In genomic region chr11:89985200-89986187, GRCm38 (mm10) we compare ENCODE assay signal across 18 mouse cellular contexts. TPM values are rescaled to one million over a fixed set of nuclear protein-coding genes. Genes with fewer than 3 reads are reported as not detected.
DNase-seq lines count a peak whose midpoint lies in the region; ATAC-seq and TF ChIP-seq lines count a peak whose summit lies in the region.
"Had no signal": no experiment of that assay in that cellular context is flagged by ENCODE, and none has a peak within 500 bp of the region (broad histone marks: within the 10 kb centered on the region; RNA-seq: fewer than 3 reads in every experiment).

No protein-coding gene starts in this region.

- no peaks in the 10 kb centered on the region for H3K36me3 ChIP-seq in heart, adult 2 months (ENCODE audit: control insufficient read depth, insufficient read depth, low read length)
- H3K36me3 ChIP-seq in midbrain, embryonic 11.5 days (ENCODE audit: control insufficient read depth, insufficient read depth, low read length), result no peaks in the 10 kb centered on the region
- H3K36me3 ChIP-seq in midbrain, embryonic 15.5 days (replicated peaks), result no peaks in the 10 kb centered on the region
- H3K36me3 ChIP-seq: embryonic facial prominence, embryonic 15.5 days; hindbrain, embryonic 12.5 days; intestine, embryonic 15.5 days; liver, embryonic 15.5 days had no signal

- 79% methylated on average over 10 of the region's 10 CpGs for WGBS in heart, adult 2 months
- WGBS in midbrain, embryonic 11.5 days, result 41% methylated on average over 10 of the region's 10 CpGs
- WGBS in midbrain, embryonic 15.5 days, result 32% methylated on average over 10 of the region's 10 CpGs

- no peak for TF ChIP-seq POLR2A in heart, adult 2 months (IDR thresholded peaks at IDR 0.05; ENCODE audit: insufficient read depth, low read depth, low read length)

- H3K27me3 ChIP-seq in heart, adult 2 months (ENCODE audit: control insufficient read depth, insufficient read depth, low read length), result no peaks in the 10 kb centered on the region
- H3K27me3 ChIP-seq in midbrain, embryonic 11.5 days (ENCODE audit: control insufficient read depth, insufficient read depth, low read length), result no peaks in the 10 kb centered on the region
- no peaks in the 10 kb centered on the region for H3K27me3 ChIP-seq in midbrain, embryonic 15.5 days (replicated peaks)
- H3K27me3 ChIP-seq: embryonic facial prominence, embryonic 15.5 days; hindbrain, embryonic 12.5 days; intestine, embryonic 15.5 days; liver, embryonic 15.5 days had no signal

- H3K79me2 ChIP-seq in heart, adult 2 months (replicated peaks; ENCODE audit: control insufficient read depth, insufficient read depth, low read length), result no peaks in the 10 kb centered on the region

- no peaks in the 10 kb centered on the region; the same call in none of the 2 replicates for H3K4me1 ChIP-seq in heart, adult 2 months (ENCODE audit: control insufficient read depth, insufficient read depth, low read length)
- H3K4me1 ChIP-seq in midbrain, embryonic 11.5 days (ENCODE audit: control insufficient read depth, insufficient read depth, low read length), result no peaks in the 10 kb centered on the region
- no peaks in the 10 kb centered on the region for H3K4me1 ChIP-seq in midbrain, embryonic 15.5 days
- H3K4me1 ChIP-seq: intestine, embryonic 15.5 days; liver, embryonic 15.5 days had no signal

- no peak for TF ChIP-seq CTCF in heart, adult 2 months (IDR thresholded peaks at IDR 0.05)

- no peak overlapping the region for H3K4me3 ChIP-seq in heart, adult 2 months
- H3K4me3 ChIP-seq in midbrain, embryonic 11.5 days (ENCODE audit: low read depth, low read length), result no peak overlapping the region
- no peak overlapping the region for H3K4me3 ChIP-seq in midbrain, embryonic 15.5 days
- H3K4me3 ChIP-seq: embryonic facial prominence, embryonic 15.5 days; hindbrain, embryonic 12.5 days; intestine, embryonic 15.5 days; liver, embryonic 15.5 days had no signal

- H3K9me3 ChIP-seq in midbrain, embryonic 11.5 days (ENCODE audit: control insufficient read depth, low read length), result no peaks in the 10 kb centered on the region
- H3K9me3 ChIP-seq in midbrain, embryonic 15.5 days, result no peaks in the 10 kb centered on the region
- H3K9me3 ChIP-seq: embryonic facial prominence, embryonic 15.5 days; hindbrain, embryonic 12.5 days; intestine, embryonic 15.5 days; liver, embryonic 15.5 days had no signal

- 0 out of 2 replicates have a peak, but pooled peaks have one; percentile 31 for ATAC-seq in midbrain, embryonic 11.5 days (ENCODE audit: low FRiP score)
- no peak for ATAC-seq in midbrain, embryonic 15.5 days (replicated peaks)
- ATAC-seq in granulocyte monocyte progenitor cell, adult 5-6 weeks (replicated peaks; ENCODE audit: poor library complexity, severe bottlenecking), result peak; percentile 78
- ATAC-seq in activated CD4-positive, CD25-positive, alpha-beta regulatory T cell, adult 4 months, result no peak
- ATAC-seq: intestine, embryonic 15.5 days had no signal

- H3K9ac ChIP-seq in heart, adult 2 months (ENCODE audit: low read depth, low read length), result no peak overlapping the region
- H3K9ac ChIP-seq in midbrain, embryonic 11.5 days (ENCODE audit: low read length), result no peak overlapping the region
- H3K9ac ChIP-seq in midbrain, embryonic 15.5 days, result no peak overlapping the region
- H3K9ac ChIP-seq: embryonic facial prominence, embryonic 15.5 days; hindbrain, embryonic 12.5 days; intestine, embryonic 15.5 days; liver, embryonic 15.5 days had no signal

- H3K4me2 ChIP-seq in midbrain, embryonic 11.5 days, result no peak overlapping the region
- no peak overlapping the region for H3K4me2 ChIP-seq in midbrain, embryonic 15.5 days
- H3K4me2 ChIP-seq: embryonic facial prominence, embryonic 15.5 days; hindbrain, embryonic 12.5 days; intestine, embryonic 15.5 days; liver, embryonic 15.5 days had no signal

- no peak for TF ChIP-seq EP300 in heart, adult 2 months (IDR thresholded peaks at IDR 0.05; ENCODE audit: insufficient read depth, low read depth, low read length)

- peak; percentile 77 for DNase-seq in heart, adult 11 months
- no peak for DNase-seq in heart, adult 2 months
- DNase-seq in midbrain, embryonic 11.5 days (ENCODE audit: low spot score, missing footprints), result no peak
- no peak for DNase-seq in gastrocnemius, postnatal 10 days
- DNase-seq in thymus, postnatal 25 days, result no peak
- DNase-seq: cerebellum, adult 11 months; cerebellum, postnatal 36 days; gastrocnemius, postnatal 36 days; layer of hippocampus, postnatal 36 days; lung, postnatal 14 days; midbrain, embryonic 14.5 days had no signal

- H3K27ac ChIP-seq in heart, adult 2 months, result no peak overlapping the region
- no peak overlapping the region for H3K27ac ChIP-seq in midbrain, embryonic 11.5 days (ENCODE audit: low read depth, low read length)
- no peak overlapping the region for H3K27ac ChIP-seq in midbrain, embryonic 15.5 days
- H3K27ac ChIP-seq: embryonic facial prominence, embryonic 15.5 days; hindbrain, embryonic 12.5 days; intestine, embryonic 15.5 days; liver, embryonic 15.5 days had no signal

- intact Hi-C loops in heart, adult 2 months (cut with DNase I), result loop anchor here (5.0 kb wide), 1 partner anchor 632 kb away; no protein-coding TSS in a partner anchor

RNA-seq across cellular contexts. Expression of gene Pctp, which starts 17.2 kb away (rescaled TPM):
- 1 to 10 TPM; 4.0 to 4.4 TPM for total RNA-seq in heart, adult 2 months (2021)
- polyA plus RNA-seq in heart, adult 2 months (2012; rRNA removed), result 2.2 and 3.1 TPM in 2 replicates
- polyA plus RNA-seq in midbrain, embryonic 11.5 days (2014; fragmentation: Nextera tagmentation; extraction: Ambion mirVana), result 7.7 and 8.3 TPM in 2 replicates
- polyA plus RNA-seq in midbrain, embryonic 15.5 days (2015; fragmentation: Nextera tagmentation; extraction: Ambion mirVana), result 1.4 and 1.7 TPM in 2 replicates
- total RNA-seq in granulocyte monocyte progenitor cell, adult 5-6 weeks (2014; fragmentation: Nextera tagmentation), result 16.0 and 24.3 TPM in 2 replicates
- total RNA-seq in granulocyte monocyte progenitor cell, adult 5-6 weeks (2017), result 19.0 and 28.8 TPM in 2 replicates
- 1 to 10 TPM; 2.3 to 3.1 TPM for total RNA-seq in gastrocnemius, postnatal 10 days (2021)
- polyA plus RNA-seq in activated CD4-positive, CD25-positive, alpha-beta regulatory T cell, adult 4 months (2017; shearing (Covaris generic)), result 1 to 10 TPM; 5.7 to 6.9 TPM

RNA-seq across cellular contexts. Expression of gene Tmem100, which starts 44.7 kb away (rescaled TPM):
- 10 to 100 TPM; 14.7 to 18.3 TPM for total RNA-seq in heart, adult 2 months (2021)
- polyA plus RNA-seq in heart, adult 2 months (2012; rRNA removed), result 5.4 and 11.4 TPM in 2 replicates
- 6.1 and 6.3 TPM in 2 replicates for polyA plus RNA-seq in midbrain, embryonic 11.5 days (2014; fragmentation: Nextera tagmentation; extraction: Ambion mirVana)
- polyA plus RNA-seq in midbrain, embryonic 15.5 days (2015; fragmentation: Nextera tagmentation; extraction: Ambion mirVana), result 7.8 and 8.8 TPM in 2 replicates
- total RNA-seq in granulocyte monocyte progenitor cell, adult 5-6 weeks (2014; fragmentation: Nextera tagmentation), result 0.79 TPM in 1 of 2 replicates, not detected in the other
- total RNA-seq in granulocyte monocyte progenitor cell, adult 5-6 weeks (2017), result 0.46 TPM in 1 of 2 replicates, not detected in the other
- total RNA-seq in gastrocnemius, postnatal 10 days (2021), result 10 to 100 TPM; 19.2 to 22.5 TPM
- polyA plus RNA-seq in activated CD4-positive, CD25-positive, alpha-beta regulatory T cell, adult 4 months (2017; shearing (Covaris generic)), result not detected

Comparison
In these comparisons a context has a peak if more than half of its experiments do, and no peak if none do; other contexts are left out.
1. ATAC-seq: peak in midbrain, embryonic 11.5 days (single experiment) and granulocyte monocyte progenitor cell, adult 5-6 weeks (single experiment); none in midbrain, embryonic 15.5 days (single experiment) and activated CD4-positive, CD25-positive, alpha-beta regulatory T cell, adult 4 months (single experiment).